Mouse (Mus musculus): Measurements from ENCODE around the gene Cmip. TPM values are rescaled to one million over a fixed set of nuclear protein-coding genes. Genes with fewer than 3 reads are reported as not detected.
"Not testable (repeated sequence)": the region's sequence is repeated elsewhere in the genome, so short reads cannot be mapped to it uniquely, and the experiment has no call there.

The Cmip gene
- polyA plus RNA-seq, 1 experiment: 53.1 TPM

- Histone ChIP-seq H3K4me3 (replicated peaks; ENCODE audit: extremely low read depth, low read depth, low read length) (no peak overlapping the region), H3K4me1 (ENCODE audit: control insufficient read depth, insufficient read depth, low read length) (0 out of 2 replicates have a peak, but pooled peaks cover 2% of the 10 kb centered on the region)
- DNase-seq: no peak
- no peak for TF ChIP-seq POLR2A (IDR thresholded peaks at IDR 0.05; ENCODE audit: borderline replicate concordance, extremely low read depth, low read depth, low read length)
- no peak for TF ChIP-seq CTCF (IDR thresholded peaks at IDR 0.05; ENCODE audit: insufficient read depth, low read length)
- WGBS: 79% methylated on average over 7 of the region's 7 CpGs
Measured at GRCm38 (mm10) chr8:117409056-117409455, 152.2 kb downstream of the Cmip start.

GRCm38 (mm10) chr8:117410391-117410790, 153.5 kb downstream of the Cmip start:
- DNase-seq: peak; percentile 36
- Histone ChIP-seq H3K4me3 (replicated peaks; ENCODE audit: extremely low read depth, low read depth, low read length) (no peak overlapping the region), H3K4me1 (ENCODE audit: control insufficient read depth, insufficient read depth, low read length) (0 out of 2 replicates have a peak, but pooled peaks cover 2% of the 10 kb centered on the region)
- TF ChIP-seq POLR2A (IDR thresholded peaks at IDR 0.05; ENCODE audit: borderline replicate concordance, extremely low read depth, low read depth, low read length): peak; percentile 53; the same call in 1 of the 2 replicates
- no peak for TF ChIP-seq CTCF (IDR thresholded peaks at IDR 0.05; ENCODE audit: insufficient read depth, low read length)
- WGBS: 28% methylated on average over 10 of the region's 10 CpGs

GRCm38 (mm10) chr8:117410901-117411300, 154.0 kb downstream of the Cmip start:
- Histone ChIP-seq H3K4me3 (replicated peaks; ENCODE audit: extremely low read depth, low read depth, low read length) (no peak overlapping the region), H3K4me1 (ENCODE audit: control insufficient read depth, insufficient read depth, low read length) (0 out of 2 replicates have a peak, but pooled peaks cover 2% of the 10 kb centered on the region)
- WGBS: 54% methylated on average over 10 of the region's 10 CpGs
- TF ChIP-seq CTCF (IDR thresholded peaks at IDR 0.05; ENCODE audit: insufficient read depth, low read length) (no peak), POLR2A (IDR thresholded peaks at IDR 0.05; ENCODE audit: borderline replicate concordance, extremely low read depth, low read depth, low read length) (no peak)
- no peak for DNase-seq

- H3K4me1 ChIP-seq (ENCODE audit: control insufficient read depth, insufficient read depth, low read length): 0 out of 2 replicates have a peak, but pooled peaks cover 2% of the 10 kb centered on the region
- DNase-seq: no peak
- WGBS: 73% methylated on average over 10 of the region's 10 CpGs
- TF ChIP-seq POLR2A (IDR thresholded peaks at IDR 0.05; ENCODE audit: borderline replicate concordance, extremely low read depth, low read depth, low read length): no peak
- no peak overlapping the region for H3K4me3 ChIP-seq (replicated peaks; ENCODE audit: extremely low read depth, low read depth, low read length)
Measured at GRCm38 (mm10) chr8:117412232-117412631, 155.4 kb downstream of the Cmip start.

- H3K4me3 ChIP-seq (replicated peaks; ENCODE audit: extremely low read depth, low read depth, low read length): no peak overlapping the region
- DNase-seq: no peak
- TF ChIP-seq CTCF (IDR thresholded peaks at IDR 0.05; ENCODE audit: insufficient read depth, low read length): no peak
- TF ChIP-seq POLR2A (IDR thresholded peaks at IDR 0.05; ENCODE audit: borderline replicate concordance, extremely low read depth, low read depth, low read length): no peak
- 66% methylated on average over 9 of the region's 9 CpGs for WGBS
- 0 out of 2 replicates have a peak, but pooled peaks cover 4% of the 10 kb centered on the region for H3K4me1 ChIP-seq (ENCODE audit: control insufficient read depth, insufficient read depth, low read length)
Measured at GRCm38 (mm10) chr8:117417830-117418229, 161.0 kb downstream of the Cmip start.

GRCm38 (mm10) chr8:117420841-117421534, 164.1 kb downstream of the Cmip start:
- 63% methylated on average over 17 of the region's 17 CpGs for WGBS
- peak; percentile 31 for DNase-seq

GRCm38 (mm10) chr8:117421838-117422237, 165.0 kb downstream of the Cmip start:
- H3K4me1 ChIP-seq (ENCODE audit: control insufficient read depth, insufficient read depth, low read length): 0 out of 2 replicates have a peak, but pooled peaks cover 4% of the 10 kb centered on the region
- DNase-seq: no peak
- WGBS: 39% methylated on average over 5 of the region's 5 CpGs
- no peak overlapping the region for H3K4me3 ChIP-seq (replicated peaks; ENCODE audit: extremely low read depth, low read depth, low read length)
- TF ChIP-seq POLR2A (IDR thresholded peaks at IDR 0.05; ENCODE audit: borderline replicate concordance, extremely low read depth, low read depth, low read length): no peak
- TF ChIP-seq CTCF (IDR thresholded peaks at IDR 0.05; ENCODE audit: insufficient read depth, low read length): no peak

More at GRCm38 (mm10) chr8:117420841-117421534, 164.1 kb downstream of the Cmip start:
- Histone ChIP-seq H3K4me1 (ENCODE audit: control insufficient read depth, insufficient read depth, low read length) (0 out of 2 replicates have a peak, but pooled peaks cover 4% of the 10 kb centered on the region), H3K4me3 (replicated peaks; ENCODE audit: extremely low read depth, low read depth, low read length) (no peak overlapping the region)
- no peak for TF ChIP-seq POLR2A (IDR thresholded peaks at IDR 0.05; ENCODE audit: borderline replicate concordance, extremely low read depth, low read depth, low read length)
- TF ChIP-seq CTCF (IDR thresholded peaks at IDR 0.05; ENCODE audit: insufficient read depth, low read length): no peak

- Histone ChIP-seq H3K4me1 (ENCODE audit: control insufficient read depth, insufficient read depth, low read length) (0 out of 2 replicates have a peak, but pooled peaks cover 4% of the 10 kb centered on the region), H3K4me3 (replicated peaks; ENCODE audit: extremely low read depth, low read depth, low read length) (no peak overlapping the region)
- TF ChIP-seq POLR2A (IDR thresholded peaks at IDR 0.05; ENCODE audit: borderline replicate concordance, extremely low read depth, low read depth, low read length) (no peak), CTCF (IDR thresholded peaks at IDR 0.05; ENCODE audit: insufficient read depth, low read length) (no peak)
- DNase-seq: no peak
- 81% methylated on average over 6 of the region's 6 CpGs for WGBS
Measured at GRCm38 (mm10) chr8:117422343-117422742, 165.5 kb downstream of the Cmip start.

- TF ChIP-seq CTCF (IDR thresholded peaks at IDR 0.05; ENCODE audit: insufficient read depth, low read length): no peak
- no peak for TF ChIP-seq POLR2A (IDR thresholded peaks at IDR 0.05; ENCODE audit: borderline replicate concordance, extremely low read depth, low read depth, low read length)
- DNase-seq: no peak
- Histone ChIP-seq H3K4me1 (ENCODE audit: control insufficient read depth, insufficient read depth, low read length) (0 out of 2 replicates have a peak, but pooled peaks cover 4% of the 10 kb centered on the region), H3K4me3 (replicated peaks; ENCODE audit: extremely low read depth, low read depth, low read length) (no peak overlapping the region)
- WGBS: 47% methylated on average over 4 of the region's 4 CpGs
Measured at GRCm38 (mm10) chr8:117423029-117423428, 166.2 kb downstream of the Cmip start.

GRCm38 (mm10) chr8:117427816-117428215, 171.0 kb downstream of the Cmip start:
- DNase-seq; H3K4me3 ChIP-seq (replicated peaks; ENCODE audit: extremely low read depth, low read depth, low read length); H3K4me1 ChIP-seq (ENCODE audit: control insufficient read depth, insufficient read depth, low read length): not testable (repeated sequence)
- WGBS: 74% methylated on average over 8 of the region's 8 CpGs
